Mouse (Mus musculus): ENCODE measurements around the gene Ntm.

GRCm38 (mm10) chr9:29642997-29643657, 319.8 kb downstream of the Ntm start:
- TF ChIP-seq CTCF (IDR thresholded peaks at IDR 0.05) (peak; percentile 91), POLR2A (IDR thresholded peaks at IDR 0.05; ENCODE audit: insufficient read depth, low read depth, low read length) (no peak)

Data from heart, adult 2 months (tissue).